13 mouse cellular contexts compared by ENCODE assay signal in the genomic region with DNA sequence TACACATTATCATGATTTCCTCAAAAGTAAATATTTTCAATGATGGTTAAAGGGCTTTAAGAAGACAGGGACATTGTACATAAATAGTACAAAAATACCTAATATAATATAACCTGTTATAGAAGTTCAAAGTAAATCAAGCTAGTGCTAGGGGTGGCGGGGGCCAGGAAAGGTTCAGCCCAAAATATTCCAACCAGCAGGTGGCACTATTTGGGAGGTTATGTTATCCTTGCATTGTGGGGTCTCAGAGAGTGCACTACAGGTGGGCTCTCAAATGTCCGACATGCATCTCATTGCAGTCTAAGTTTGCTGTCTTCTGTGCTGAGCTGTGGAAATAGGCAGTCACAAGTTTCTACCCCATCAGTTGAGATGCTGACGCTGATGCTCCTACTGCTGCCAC.
DNase-seq lines count a peak whose midpoint lies in the region; ATAC-seq lines count a peak whose summit lies in the region.
"Had no signal": no experiment of that assay in that cellular context is flagged by ENCODE, and none has a peak within 500 bp of the region (broad histone marks: within the 10 kb centered on the region; RNA-seq: fewer than 3 reads in every experiment).

No protein-coding gene starts in this region.

- no peaks in the 10 kb centered on the region for H3K36me3 ChIP-seq in hindbrain, embryonic 11.5 days (ENCODE audit: control insufficient read depth, insufficient read depth, low read length)
- H3K36me3 ChIP-seq in hindbrain, embryonic 16.5 days (ENCODE audit: control insufficient read depth, insufficient read depth, low read length), result no peaks in the 10 kb centered on the region
- H3K36me3 ChIP-seq in midbrain, embryonic 12.5 days, result no peaks in the 10 kb centered on the region
- H3K36me3 ChIP-seq in midbrain, embryonic 10.5 days, result no peaks in the 10 kb centered on the region
- H3K36me3 ChIP-seq: limb, embryonic 12.5 days had no signal

- no peaks in the 10 kb centered on the region for H3K4me1 ChIP-seq in hindbrain, embryonic 11.5 days (replicated peaks; ENCODE audit: control insufficient read depth, insufficient read depth, low read length)
- H3K4me1 ChIP-seq in hindbrain, embryonic 16.5 days (ENCODE audit: control insufficient read depth, insufficient read depth, low read depth, low read length), result no peaks in the 10 kb centered on the region
- H3K4me1 ChIP-seq in midbrain, embryonic 12.5 days, result no peaks in the 10 kb centered on the region
- H3K4me1 ChIP-seq in midbrain, embryonic 10.5 days, result no peaks in the 10 kb centered on the region
- H3K4me1 ChIP-seq: limb, embryonic 12.5 days; megakaryocyte, embryonic 14.5 days had no signal

- H3K9ac ChIP-seq in hindbrain, embryonic 11.5 days (ENCODE audit: low read depth, low read length), result no peak overlapping the region
- no peak overlapping the region for H3K9ac ChIP-seq in hindbrain, embryonic 16.5 days (ENCODE audit: low read depth, low read length)
- no peak overlapping the region for H3K9ac ChIP-seq in midbrain, embryonic 12.5 days (replicated peaks)
- H3K9ac ChIP-seq: limb, embryonic 12.5 days had no signal

- no peak overlapping the region for H3K4me3 ChIP-seq in hindbrain, embryonic 11.5 days (ENCODE audit: low read depth, low read length)
- H3K4me3 ChIP-seq in hindbrain, embryonic 16.5 days (ENCODE audit: low read length), result no peak overlapping the region
- H3K4me3 ChIP-seq in midbrain, embryonic 12.5 days, result no peak overlapping the region
- no peak overlapping the region for H3K4me3 ChIP-seq in midbrain, embryonic 10.5 days
- H3K4me3 ChIP-seq: limb, embryonic 12.5 days; megakaryocyte, embryonic 14.5 days; myocyte had no signal

- H3K27me3 ChIP-seq in hindbrain, embryonic 11.5 days (ENCODE audit: control insufficient read depth, insufficient read depth, low read length), result no peaks in the 10 kb centered on the region
- H3K27me3 ChIP-seq in hindbrain, embryonic 16.5 days (replicated peaks; ENCODE audit: control insufficient read depth, insufficient read depth, low read length), result no peaks in the 10 kb centered on the region
- H3K27me3 ChIP-seq in midbrain, embryonic 12.5 days, result no peaks in the 10 kb centered on the region
- H3K27me3 ChIP-seq in midbrain, embryonic 10.5 days (ENCODE audit: low read depth, poor library complexity, severe bottlenecking), result no peaks in the 10 kb centered on the region
- H3K27me3 ChIP-seq: limb, embryonic 12.5 days; megakaryocyte, embryonic 14.5 days had no signal

- no peak overlapping the region for H3K4me2 ChIP-seq in hindbrain, embryonic 11.5 days (replicated peaks; ENCODE audit: low read depth, low read length)
- H3K4me2 ChIP-seq in hindbrain, embryonic 16.5 days (ENCODE audit: low read length), result no peak overlapping the region
- H3K4me2 ChIP-seq in midbrain, embryonic 12.5 days (replicated peaks), result no peak overlapping the region
- H3K4me2 ChIP-seq: limb, embryonic 12.5 days had no signal

- 78% methylated on average over 3 of the region's 3 CpGs for WGBS in hindbrain, embryonic 11.5 days
- 72% methylated on average over 3 of the region's 3 CpGs for WGBS in hindbrain, embryonic 16.5 days
- WGBS in midbrain, embryonic 12.5 days, result 72% methylated on average over 3 of the region's 3 CpGs
- WGBS in midbrain, embryonic 10.5 days, result 73% methylated on average over 3 of the region's 3 CpGs

- no peak for DNase-seq in hindbrain, embryonic 11.5 days (ENCODE audit: low spot score)
- no peak for DNase-seq in midbrain, embryonic 10.5 days (ENCODE audit: low spot score)
- peak; percentile 11 for DNase-seq in cerebellum, adult 9-10 months
- DNase-seq in gastrocnemius, postnatal 4 days (ENCODE audit: low spot score in 2 of 2), result no peak
- DNase-seq in Muller cell, postnatal 12 days (ENCODE audit: inconsistent ontology term), result no peak
- DNase-seq: kidney, adult 9 months; lung, adult 18-20 months; thymus, postnatal 14 days had no signal

- H3K27ac ChIP-seq in hindbrain, embryonic 11.5 days (ENCODE audit: low read depth, low read length), result no peak overlapping the region
- no peak overlapping the region for H3K27ac ChIP-seq in hindbrain, embryonic 16.5 days (ENCODE audit: low read depth, low read length)
- no peak overlapping the region for H3K27ac ChIP-seq in midbrain, embryonic 12.5 days (replicated peaks)
- no peak overlapping the region for H3K27ac ChIP-seq in midbrain, embryonic 10.5 days (replicated peaks)
- H3K27ac ChIP-seq: limb, embryonic 12.5 days had no signal

- H3K9me3 ChIP-seq in hindbrain, embryonic 11.5 days (ENCODE audit: control insufficient read depth, low read length), result no peaks in the 10 kb centered on the region
- H3K9me3 ChIP-seq in hindbrain, embryonic 16.5 days (ENCODE audit: control insufficient read depth, low read length), result no peaks in the 10 kb centered on the region
- H3K9me3 ChIP-seq in midbrain, embryonic 12.5 days, result no peaks in the 10 kb centered on the region
- no peaks in the 10 kb centered on the region for H3K9me3 ChIP-seq in midbrain, embryonic 10.5 days (replicated peaks)
- H3K9me3 ChIP-seq: limb, embryonic 12.5 days; megakaryocyte, embryonic 14.5 days had no signal

- 0 out of 2 replicates have a peak, but pooled peaks have one; percentile 14 for ATAC-seq in hindbrain, embryonic 11.5 days (ENCODE audit: low FRiP score)
- ATAC-seq in hindbrain, embryonic 16.5 days, result no peak
- peak; percentile 23; the same call in 1 of the 2 replicates for ATAC-seq in midbrain, embryonic 12.5 days (ENCODE audit: low FRiP score, low read depth)
